Mouse (Mus musculus): ENCODE results near the gene Arsg.

DNA sequence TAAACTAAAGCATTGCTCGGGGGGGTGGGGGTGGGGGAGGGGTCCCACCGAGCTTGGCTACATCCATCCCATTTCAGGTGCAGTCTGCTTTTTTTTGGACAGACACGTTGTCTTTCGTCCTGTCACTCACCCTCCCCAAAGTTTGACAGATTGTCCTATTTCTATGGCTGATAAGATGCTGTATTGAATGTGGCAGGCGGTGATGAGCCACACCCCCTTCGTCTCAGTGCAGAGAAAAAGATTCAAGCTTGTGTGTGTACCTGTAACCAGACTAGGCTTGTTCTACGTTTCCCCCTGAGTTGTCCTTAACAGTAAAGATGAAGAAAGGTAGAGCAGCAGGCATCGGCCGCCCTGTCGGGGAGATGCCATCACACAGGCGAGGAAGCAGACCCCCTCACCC is 22.0 kb upstream of the Arsg start:
- TF ChIP-seq CTCF (IDR thresholded peaks at IDR 0.05; ENCODE audit: extremely low read depth, insufficient read depth, insufficient read length, insufficient replicate concordance) (no peak), POLR2A (IDR thresholded peaks at IDR 0.05; ENCODE audit: low read depth, low read length) (no peak)

Measured in spleen, adult 2 months (tissue).